Mouse (Mus musculus) megakaryocyte-erythroid progenitor cell, adult 5-6 weeks (primary cell): ENCODE measurements at regions not wholly inside any gene's neighbourhood (a gene's known extent, or its start where the extent isn't known, plus 50 kb on each side); places are given as distances from the start of the nearest gene placed in this dataset.
A peak's percentile ranks its signal among the peaks of the same experiment; 100 is the strongest.
"Not testable (repeated sequence)": the region's sequence is repeated elsewhere in the genome, so short reads cannot be mapped to it uniquely, and the experiment has no call there.

Experiments
- ATAC-seq: replicated peaks from 2 replicates; pipeline ENCODE4 v1.8.0; 2016; ENCODE audit warnings: mild to moderate bottlenecking, inconsistent platforms; ENCODE audit not compliant: severe bottlenecking, poor library complexity, low FRiP score, low TSS enrichment

DNA sequence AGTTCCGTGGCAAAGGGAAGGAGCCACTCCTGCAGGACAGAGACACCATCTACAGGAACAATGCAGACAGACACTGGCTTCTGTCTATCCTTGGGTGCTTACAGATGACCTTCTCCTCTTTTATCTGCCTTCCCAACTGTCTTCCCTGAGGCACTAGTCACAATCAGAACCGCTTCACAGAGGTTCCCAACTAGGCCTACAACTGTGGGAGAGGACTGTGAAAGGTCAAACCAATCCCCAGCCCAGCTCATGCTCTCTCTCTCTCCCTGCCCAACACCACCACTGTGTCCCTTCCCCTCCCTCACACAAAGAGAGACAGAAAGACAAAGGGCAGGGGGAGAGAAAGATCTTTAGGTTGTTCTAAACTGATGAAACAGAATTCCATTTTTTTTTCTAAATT is 61.3 kb downstream of the Tmem17 start:
- ATAC-seq: no peak

DNA sequence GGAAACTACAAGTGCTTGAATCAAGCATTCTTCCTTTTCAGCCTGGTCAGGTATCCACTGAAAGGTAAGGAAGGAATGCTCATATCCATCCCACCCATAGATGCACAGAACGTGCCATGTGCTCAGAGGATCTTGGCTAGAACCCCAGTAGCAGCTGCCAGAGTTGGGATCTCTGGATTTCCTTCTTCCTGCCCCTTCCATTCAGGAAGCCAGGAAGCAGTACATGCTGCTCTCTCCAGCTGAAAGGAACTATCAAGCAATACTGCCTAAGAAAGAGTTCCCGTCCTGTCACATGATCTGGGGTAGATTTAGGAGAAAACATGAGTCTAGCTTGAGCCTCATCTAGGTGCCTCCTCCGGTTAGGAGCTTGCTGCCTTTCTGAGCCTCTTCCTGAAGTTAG is 61.9 kb downstream of the Tmem17 start:
- ATAC-seq: no peak

DNA sequence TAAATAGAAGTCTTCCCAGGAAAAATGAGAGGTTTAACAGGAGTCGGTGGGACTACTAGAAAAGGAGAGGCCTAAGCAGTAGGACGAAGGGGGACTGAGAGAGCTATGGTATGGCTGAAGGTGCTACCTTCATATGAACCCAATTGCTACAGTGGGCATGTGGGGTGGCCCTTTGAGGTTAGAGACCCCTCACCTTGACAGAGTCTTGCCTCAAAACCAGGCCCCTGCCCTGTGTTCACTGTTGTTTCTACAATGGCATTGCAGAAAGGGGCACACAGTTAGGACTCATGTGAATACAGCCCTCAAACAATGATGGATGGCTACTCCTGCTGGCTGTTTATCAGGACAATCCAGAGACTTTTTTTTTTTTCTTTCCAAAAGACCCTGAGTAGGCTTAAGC is 62.6 kb downstream of the Tmem17 start:
- no peak for ATAC-seq

DNA sequence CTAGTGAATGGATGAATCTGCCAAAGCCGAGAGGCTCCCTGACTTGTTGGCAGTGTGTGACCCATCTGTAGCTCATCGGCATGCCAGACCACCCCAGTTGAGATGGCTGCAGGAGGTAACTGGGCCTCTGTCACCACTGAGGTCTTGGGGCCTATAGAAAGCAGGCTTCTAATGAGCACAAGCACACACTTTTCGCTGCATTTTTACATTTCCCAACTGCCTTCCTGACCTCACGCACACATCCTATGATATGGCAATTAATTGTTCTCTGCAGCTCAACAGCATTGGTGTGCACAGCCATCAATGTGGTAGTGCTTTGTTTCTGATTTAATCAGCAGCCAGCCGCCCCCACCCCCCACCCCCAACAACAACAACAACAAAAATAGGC is 72.2 kb downstream of the Tmem17 start:
- ATAC-seq: no peak

DNA sequence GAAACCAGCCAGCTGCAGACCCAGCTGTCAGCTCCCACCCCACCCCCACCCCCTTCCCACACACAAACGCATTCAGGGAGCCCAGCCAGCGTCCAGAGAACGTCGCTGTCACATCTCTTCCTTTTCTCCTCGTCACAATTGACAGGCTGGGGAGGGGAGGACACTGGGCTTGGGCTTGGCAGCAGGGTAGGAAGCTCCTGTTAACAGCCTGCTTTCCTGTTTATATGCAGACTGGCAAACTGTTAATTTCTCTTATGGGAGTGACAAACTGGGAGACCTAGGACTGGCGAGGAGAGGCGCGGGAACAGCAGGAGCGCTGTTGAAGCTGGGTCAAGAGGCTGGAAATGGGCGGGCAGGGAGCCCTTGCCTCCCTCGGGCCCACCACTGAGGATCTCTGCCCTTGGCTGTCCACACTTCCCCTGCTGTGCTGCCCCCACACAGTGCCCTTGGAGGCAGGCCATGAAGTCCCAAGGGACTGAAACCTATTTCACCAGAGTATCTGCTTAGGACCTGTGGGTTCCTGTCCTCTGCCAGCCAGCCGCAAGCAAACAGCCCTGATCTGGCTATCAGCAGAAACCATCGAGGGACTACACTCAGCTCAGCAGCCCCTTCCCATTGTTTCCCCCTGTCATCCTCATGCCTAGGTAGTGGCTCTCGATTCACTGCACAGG is 72.7 kb downstream of the Tmem17 start:
- ATAC-seq: peak; percentile 50; the same call in 1 of the 2 replicates

DNA sequence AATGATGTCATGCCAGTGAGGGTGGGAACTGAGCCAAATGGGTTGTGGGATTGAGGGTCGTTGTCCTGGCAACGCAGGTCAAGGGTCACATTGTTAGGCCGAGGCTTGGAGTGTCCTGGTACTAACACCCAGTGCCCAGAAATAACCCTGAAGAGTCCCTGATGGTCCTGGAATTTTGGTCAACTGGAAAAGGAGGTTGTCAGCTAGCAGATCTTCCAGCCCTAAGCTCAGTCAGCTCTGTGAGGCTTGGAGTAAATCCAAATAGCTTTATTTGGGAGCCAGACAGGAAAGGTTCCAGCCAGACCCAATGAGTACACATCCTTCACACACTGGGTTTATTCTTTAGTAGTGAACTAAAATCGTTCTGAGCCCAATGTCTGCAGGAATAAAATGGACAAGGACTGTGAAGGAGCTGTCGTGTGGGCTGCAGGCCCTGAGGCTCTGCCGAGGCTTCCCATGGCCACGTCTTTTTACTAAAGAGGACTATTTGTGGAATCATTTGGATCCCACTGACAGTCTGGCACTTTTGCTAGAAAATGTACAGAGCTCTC is 75.9 kb downstream of the Tmem17 start:
- ATAC-seq: no peak

DNA sequence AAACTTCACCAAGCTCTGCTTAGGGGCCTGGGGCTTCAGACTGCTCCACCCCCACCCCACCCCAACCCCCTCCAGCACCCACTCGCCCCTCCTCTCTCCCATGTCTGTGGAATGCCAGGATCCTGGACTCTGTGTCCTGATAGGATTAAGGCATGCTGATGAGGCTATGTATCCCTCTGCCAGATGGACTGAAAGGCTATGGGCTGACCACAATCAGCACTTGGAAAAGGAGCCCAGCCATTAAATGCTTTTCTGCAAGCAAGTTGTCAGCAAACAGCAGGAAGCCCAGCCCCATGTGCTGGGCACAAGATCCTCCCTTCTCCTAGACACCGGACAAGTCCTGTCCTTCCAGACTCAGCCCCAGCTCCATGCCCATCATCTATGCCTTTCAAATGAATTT is 76.7 kb downstream of the Tmem17 start:
- no peak for ATAC-seq

DNA sequence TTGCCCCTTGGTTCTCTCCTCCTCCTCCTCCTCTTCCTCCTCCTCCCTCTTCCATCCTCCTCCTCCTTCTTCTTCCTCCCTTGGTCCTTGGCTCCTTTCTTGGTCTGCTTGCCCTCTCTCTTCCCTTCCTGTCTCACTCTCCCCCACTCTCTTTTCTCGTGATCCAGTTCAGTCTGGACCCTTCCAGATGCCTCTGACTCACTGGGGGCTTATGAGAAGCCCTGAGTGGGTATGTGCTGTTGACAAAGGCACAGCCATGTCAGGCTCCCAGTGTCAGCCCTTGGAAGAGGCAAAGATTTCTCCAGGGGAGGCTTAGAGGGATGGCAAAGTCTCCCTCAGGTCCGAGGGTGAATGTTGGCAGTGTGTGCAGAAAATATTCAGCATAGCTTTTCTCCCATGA is 78.0 kb downstream of the Tmem17 start:
- ATAC-seq: no peak

DNA sequence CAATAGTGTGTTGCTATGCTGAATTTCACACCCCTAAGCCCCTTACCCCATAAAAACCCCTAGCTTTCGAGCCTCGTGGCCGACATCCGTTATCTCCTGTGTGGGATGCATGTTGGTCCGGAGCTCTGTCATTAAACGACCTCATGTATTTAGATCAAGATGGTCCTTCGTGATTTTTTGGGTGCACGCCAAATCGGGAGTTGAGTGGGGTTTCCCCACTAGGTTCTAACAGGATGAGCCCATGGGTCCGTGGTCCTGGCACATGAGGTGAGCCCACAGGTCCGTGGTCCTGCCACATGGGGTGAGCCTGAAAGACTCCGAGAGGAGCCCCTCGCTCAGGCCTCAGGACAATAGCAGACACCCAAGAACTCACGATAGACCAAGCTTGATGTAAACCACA is 79.2 kb downstream of the Tmem17 start:
- not testable (repeated sequence) for ATAC-seq

DNA sequence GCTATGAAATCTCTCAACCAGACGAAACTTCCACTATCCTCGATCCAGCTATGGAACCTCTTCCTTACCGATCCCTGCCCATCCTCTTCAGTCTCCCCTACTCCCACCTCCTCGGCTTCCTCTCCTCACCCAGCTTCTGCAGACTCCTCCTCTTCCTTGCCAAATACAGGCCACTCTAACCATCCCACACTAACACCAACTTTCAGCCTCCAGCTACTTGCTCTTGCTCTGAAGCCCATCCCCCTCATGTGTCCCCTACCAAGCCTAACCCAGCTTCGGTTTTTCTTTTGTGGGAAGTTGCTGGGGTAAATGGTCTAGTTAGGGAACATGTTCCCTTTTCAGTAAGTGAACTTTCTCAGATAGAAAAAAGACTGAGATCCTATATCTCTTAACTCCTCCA is 80.8 kb downstream of the Tmem17 start:
- ATAC-seq: no peak

DNA sequence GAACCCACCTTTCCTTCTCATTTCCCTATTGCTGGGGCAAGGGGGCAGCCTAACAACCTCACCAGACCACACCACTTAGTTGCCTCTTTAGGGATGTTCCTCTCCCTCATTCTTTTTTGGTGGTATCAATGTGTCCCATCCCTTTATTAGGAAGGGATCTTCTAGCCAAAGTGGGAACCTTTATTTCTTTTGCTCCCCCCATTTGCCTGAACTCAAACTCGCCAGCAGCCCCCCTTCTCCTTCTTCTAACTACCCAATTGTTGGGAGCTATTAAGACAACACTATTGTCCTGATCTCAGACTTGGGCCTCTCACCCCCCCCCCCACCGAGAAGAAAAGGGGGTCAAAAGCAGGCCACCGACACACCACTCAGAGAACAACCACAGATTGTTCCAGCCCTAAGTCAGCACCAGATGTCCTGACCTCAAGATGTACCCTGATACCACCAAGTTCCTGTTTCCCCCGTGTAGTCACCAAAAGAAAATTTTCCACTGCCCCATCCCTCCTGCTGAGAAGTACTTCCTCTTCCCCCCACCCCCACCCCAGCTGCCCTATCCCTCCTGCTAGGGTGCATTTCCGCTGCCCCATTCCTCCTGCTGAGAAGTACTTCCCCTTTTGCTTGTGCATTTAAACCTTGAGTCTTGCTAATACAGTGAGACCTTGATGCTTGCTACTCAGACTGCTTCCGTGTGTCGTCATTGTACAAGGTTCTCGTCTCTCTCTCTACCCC is 84.4 kb downstream of the Tmem17 start:
- no peak for ATAC-seq

DNA sequence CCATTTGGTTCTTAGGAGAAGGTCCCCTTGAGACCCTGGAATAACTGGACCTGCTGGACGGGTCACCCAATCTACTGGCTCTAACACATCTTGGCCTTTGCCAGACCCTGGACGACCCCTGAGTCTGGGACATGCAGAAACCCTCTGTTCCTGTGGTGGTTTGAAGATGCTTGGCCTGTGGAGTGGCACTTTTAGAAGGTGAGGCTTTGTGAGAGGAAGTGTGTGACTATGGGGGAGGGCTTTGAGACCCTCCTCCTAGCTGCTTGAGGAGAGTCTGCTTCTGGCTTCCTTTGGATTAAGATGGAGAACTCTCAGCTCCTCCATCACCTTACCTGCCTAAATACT is 84.9 kb downstream of the Tmem17 start:
- ATAC-seq: no peak

DNA sequence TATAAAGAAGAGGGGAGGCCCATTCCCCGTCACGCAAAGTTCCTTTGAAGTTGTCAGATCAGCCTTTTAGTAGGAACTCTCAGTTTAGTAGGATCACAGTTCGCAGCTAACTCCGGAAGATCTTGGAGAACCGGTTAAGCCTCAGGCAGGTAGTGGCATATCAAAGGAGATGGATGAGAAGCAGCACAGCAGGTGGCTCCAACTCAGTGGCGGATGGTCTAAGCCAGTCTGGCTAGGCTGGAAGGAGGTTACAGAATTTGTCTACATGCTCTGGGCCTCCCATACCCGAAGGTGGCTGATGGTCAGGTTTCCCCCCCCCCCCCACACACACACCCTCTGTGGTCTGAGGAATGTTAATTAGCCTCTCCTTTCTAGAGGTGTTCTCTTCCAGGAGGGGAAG is 88.5 kb downstream of the Tmem17 start:
- no peak for ATAC-seq

DNA sequence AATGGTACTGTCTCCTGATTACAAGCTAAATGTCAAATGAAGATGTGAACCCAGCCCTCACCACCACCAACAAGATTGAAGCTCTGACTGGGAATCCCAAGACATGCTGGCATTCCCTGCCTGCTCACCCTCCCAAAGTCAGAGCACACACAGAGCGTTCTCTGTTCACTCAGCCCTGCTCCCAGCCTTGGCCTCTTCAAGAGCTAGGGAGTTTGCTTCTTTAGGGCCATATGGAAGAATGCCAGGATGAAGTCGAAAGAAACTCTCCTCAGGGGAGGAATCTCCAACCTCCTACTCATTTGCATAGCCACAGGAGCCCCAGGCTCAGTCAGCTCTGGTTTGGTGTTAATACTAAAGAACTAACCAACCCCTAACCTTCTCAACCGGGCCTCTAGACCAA is 90.1 kb downstream of the Tmem17 start:
- no peak for ATAC-seq

DNA sequence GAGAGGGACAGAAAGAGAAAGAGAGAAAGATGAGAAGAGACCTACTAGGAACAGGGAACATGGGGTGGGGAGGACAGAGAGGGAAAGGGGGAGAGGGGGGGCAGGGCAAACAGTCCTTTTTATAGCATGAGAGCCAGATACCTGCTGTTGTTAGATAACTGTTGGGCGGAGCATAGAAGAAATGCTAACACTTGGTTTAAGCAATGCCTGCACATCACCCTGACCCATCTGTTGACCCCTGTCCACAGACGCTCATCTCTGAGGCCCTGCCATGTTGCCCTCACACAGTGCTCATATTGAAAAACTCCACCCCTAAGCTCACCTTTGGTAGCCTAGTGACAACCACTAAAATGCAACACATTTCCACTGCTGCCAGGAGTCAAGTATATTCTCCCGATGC is 90.7 kb downstream of the Tmem17 start:
- ATAC-seq: peak; percentile 71

DNA sequence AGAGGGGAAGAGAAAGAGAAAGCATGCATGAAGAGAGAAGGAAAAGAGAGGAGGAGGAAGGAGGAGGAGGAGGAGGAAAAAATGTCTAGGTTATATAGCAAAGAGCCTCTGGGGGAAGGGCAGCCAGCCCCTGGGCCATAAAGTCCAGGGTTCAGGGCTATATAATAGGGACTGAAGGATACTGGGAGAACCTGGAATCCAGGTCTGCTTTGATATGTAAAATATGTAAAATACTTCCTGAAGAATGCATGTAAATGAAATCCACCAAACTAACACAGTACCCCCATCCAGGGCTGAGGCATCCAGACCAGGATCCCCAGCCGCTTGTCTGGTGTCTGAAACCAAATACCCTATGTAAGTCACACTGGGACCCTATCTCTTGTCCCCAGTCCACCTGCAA is 91.5 kb downstream of the Tmem17 start:
- ATAC-seq: no peak

DNA sequence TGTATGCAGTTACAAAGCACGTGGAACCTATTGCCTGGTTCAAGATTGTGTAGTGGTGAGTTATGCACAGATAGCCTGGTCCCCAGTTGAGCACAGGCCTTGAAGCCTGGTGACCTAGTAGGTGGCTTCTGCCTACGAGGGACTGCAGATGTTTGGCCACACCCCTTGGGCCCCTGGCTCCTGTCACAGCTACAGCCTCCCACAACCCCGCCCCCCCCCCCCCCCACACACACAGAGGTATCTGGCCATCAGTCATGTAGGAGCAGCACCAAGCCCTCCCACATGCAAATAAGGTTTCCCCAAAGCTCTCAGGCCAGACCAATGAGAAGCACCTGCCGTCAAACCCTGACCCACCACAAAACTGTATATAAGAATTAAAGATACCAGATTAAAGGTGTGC is 94.5 kb downstream of the Tmem17 start:
- ATAC-seq: no peak

DNA sequence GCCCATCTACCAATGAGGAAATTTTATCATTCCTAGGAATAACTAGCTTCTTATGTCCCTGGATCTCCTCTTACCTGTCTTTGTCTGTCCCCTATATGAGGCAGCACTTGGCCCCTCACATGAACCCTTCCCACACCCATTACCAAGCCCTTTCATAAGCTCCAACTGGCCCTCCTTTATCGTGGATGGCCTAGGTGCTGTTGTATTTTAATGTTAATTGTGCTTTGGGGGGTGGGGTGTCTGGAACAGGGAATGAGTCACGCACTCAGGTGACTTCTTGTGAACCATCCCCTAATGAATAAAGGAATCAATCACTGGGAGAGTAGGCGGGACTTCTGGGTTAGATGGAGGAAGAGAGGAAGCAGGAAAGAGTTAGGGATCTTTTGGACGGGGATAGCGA is 95.8 kb downstream of the Tmem17 start:
- no peak for ATAC-seq

DNA sequence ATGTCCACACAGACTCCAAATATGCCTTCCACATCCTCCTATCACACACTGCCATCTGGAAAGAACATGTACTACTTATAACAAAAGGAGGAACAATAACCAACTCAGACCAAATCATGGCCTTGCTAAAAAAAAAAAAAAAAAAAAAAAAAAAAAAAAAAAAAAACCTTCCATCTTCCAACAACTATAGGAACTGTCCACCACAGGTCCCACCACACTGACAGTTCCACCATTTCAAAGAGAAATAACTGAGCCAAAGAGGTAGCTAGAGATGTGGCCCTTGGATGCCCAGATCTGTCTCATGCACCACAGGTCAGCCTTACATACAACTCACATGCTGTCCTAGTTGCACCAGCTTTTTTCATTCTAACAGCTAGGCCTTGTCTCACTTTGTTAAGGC is 97.1 kb downstream of the Tmem17 start:
- ATAC-seq: no peak

DNA sequence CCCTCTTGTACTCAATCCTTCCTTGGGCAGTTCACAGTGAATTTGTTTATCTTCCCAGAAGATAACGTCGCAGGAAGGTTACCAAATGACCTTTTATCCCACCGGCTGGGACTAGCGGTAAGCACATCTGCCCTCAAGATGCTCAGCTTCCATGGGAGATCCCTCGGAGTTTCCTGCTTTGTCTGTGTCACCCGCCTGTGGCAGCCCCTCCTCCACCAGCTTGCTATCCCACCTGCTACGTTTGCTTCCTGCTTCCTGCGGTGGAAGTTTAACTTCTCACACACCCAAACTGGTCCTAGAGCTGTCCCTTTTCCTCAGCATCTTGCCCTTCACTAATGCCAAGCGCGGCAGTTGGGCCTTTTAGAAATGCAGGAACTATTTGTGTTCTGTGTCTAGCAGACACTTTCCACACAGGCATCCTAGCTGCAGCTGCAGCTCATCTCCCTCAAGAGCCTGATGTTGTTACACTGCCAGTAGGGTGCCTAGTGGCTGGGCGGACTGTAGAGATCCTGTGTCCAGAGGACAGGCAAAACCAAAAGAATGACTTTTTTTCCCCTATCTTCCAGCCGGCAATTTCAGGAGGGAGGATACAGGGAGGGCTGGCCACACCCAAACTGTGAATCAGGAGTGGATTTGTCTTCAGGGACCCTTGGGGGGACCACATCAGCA is 98.7 kb downstream of the Tmem17 start:
- ATAC-seq: no peak
